Mouse (Mus musculus) hindbrain, embryonic 11.5 days (tissue): ENCODE results near the gene Myo1d. TPM values are rescaled to one million over a fixed set of nuclear protein-coding genes. Genes with fewer than 3 reads are reported as not detected.

ENCODE experiments used
- ATAC-seq: fragments of 200-750 bp; cut with Nextera tagmentation; 2 replicates; pipeline ENCODE4 v1.8.0; 2017; ENCODE audit warnings: mild to moderate bottlenecking, moderate TSS enrichment, moderate library complexity; ENCODE audit not compliant: low FRiP score
- DNase-seq: peaks from one replicate; pipeline ENCODE4 v3.0.0-alpha.2; 2015; ENCODE audit warnings: low spot score
- H3K27ac ChIP-seq: fragments of 300-500 bp; sonication (generic); 2 replicates; pipeline ENCODE4 v1.5.1; 2014; ENCODE audit warnings: mild to moderate bottlenecking, low read depth, low read length
- H3K27me3 ChIP-seq: fragments of 300-500 bp; sonication (generic); 2 replicates; pipeline ENCODE4 v1.6.1; 2014; ENCODE audit warnings: mild to moderate bottlenecking, low read length, moderate library complexity, mixed read lengths; ENCODE audit not compliant: control insufficient read depth, insufficient read depth
- H3K36me3 ChIP-seq: fragments of 300-500 bp; sonication (generic); 2 replicates; pipeline ENCODE4 v1.6.1; 2014; ENCODE audit warnings: mild to moderate bottlenecking, low read length, moderate library complexity, mixed read lengths; ENCODE audit not compliant: control insufficient read depth, insufficient read depth
- H3K4me1 ChIP-seq: fragments of 300-500 bp; sonication (generic); replicated peaks from 2 replicates; pipeline ENCODE4 v1.6.1; 2014; ENCODE audit warnings: low read length, mixed read lengths; ENCODE audit not compliant: control insufficient read depth, insufficient read depth
- H3K4me2 ChIP-seq: fragments of 300-500 bp; sonication (generic); replicated peaks from 2 replicates; pipeline ENCODE4 v1.6.1; 2014; ENCODE audit warnings: mild to moderate bottlenecking, low read depth, low read length
- H3K4me3 ChIP-seq: fragments of 300-500 bp; sonication (generic); 2 replicates; pipeline ENCODE4 v1.5.1; 2014; ENCODE audit warnings: low read depth, low read length
- H3K9ac ChIP-seq: fragments of 300-500 bp; sonication (generic); 2 replicates; pipeline ENCODE4 v1.6.1; 2014; ENCODE audit warnings: low read depth, low read length
- H3K9me3 ChIP-seq: fragments of 300-500 bp; sonication (generic); 2 replicates; pipeline ENCODE4 v1.6.1; 2016; ENCODE audit warnings: low read length; ENCODE audit not compliant: control insufficient read depth
- WGBS: fragments of 180-500 bp; shearing (Covaris S2); extraction: QIAGEN DNeasy Blood & Tissue Kit; methylation state at CpG from one replicate; pipeline ENCODE4 v1.1.7; 2014; 5-methylcytosine and 5-hydroxymethylcytosine counted together
- polyA plus RNA-seq: library from polyadenylated mRNA; unstranded; fragments of >200 nt; fragmentation: Nextera tagmentation; extraction: Ambion mirVana; gene quantifications from 2 replicates; pipeline ENCODE4 v1.2.1, GENCODE M21; 2014

The Myo1d gene
- polyA plus RNA-seq, 1 experiment from 2014 or later: 3.6 TPM

- Histone ChIP-seq H3K9me3 (no peaks in the 10 kb centered on the region), H3K27me3 (peaks cover 2% of the 10 kb centered on the region; the same call in 1 of the 2 replicates), H3K4me2 (no peak overlapping the region), H3K4me1 (no peaks in the 10 kb centered on the region), H3K27ac (no peak overlapping the region), H3K9ac (no peak overlapping the region), H3K36me3 (no peaks in the 10 kb centered on the region), H3K4me3 (no peak overlapping the region)
- ATAC-seq: no peak
- WGBS: 92% methylated on average over 10 of the region's 10 CpGs
- no peak for DNase-seq
Observed at GRCm38 (mm10) chr11:80628992-80629865, 150.6 kb downstream of the Myo1d start.

- DNase-seq: no peak
- Histone ChIP-seq H3K4me2 (no peak overlapping the region), H3K4me3 (no peak overlapping the region), H3K27me3 (peaks cover 2% of the 10 kb centered on the region; the same call in 1 of the 2 replicates), H3K9me3 (no peaks in the 10 kb centered on the region), H3K36me3 (no peaks in the 10 kb centered on the region), H3K27ac (no peak overlapping the region), H3K4me1 (no peaks in the 10 kb centered on the region), H3K9ac (no peak overlapping the region)
- ATAC-seq: no peak
- 88% methylated on average over 4 of the region's 4 CpGs for WGBS
Observed at GRCm38 (mm10) chr11:80628581-80628980, 151.2 kb downstream of the Myo1d start.

GRCm38 (mm10) chr11:80623038-80623380 is 156.8 kb downstream of the Myo1d start:
- Histone ChIP-seq H3K9me3 (no peaks in the 10 kb centered on the region), H3K27me3 (peaks cover 4% of the 10 kb centered on the region; the same call in 1 of the 2 replicates), H3K4me1 (no peaks in the 10 kb centered on the region), H3K4me2 (peak overlapping the region; percentile 24), H3K9ac (no peak overlapping the region), H3K27ac (peak overlapping the region; percentile 77), H3K36me3 (no peaks in the 10 kb centered on the region), H3K4me3 (peak overlapping the region; percentile 10; the same call in 1 of the 2 replicates)
- 13% methylated on average over 7 of the region's 7 CpGs for WGBS
- ATAC-seq (peak; percentile 59; the same call in 1 of the 2 replicates), DNase-seq (peak; percentile 74)

- Histone ChIP-seq H3K27ac (peak overlapping the region; percentile 77), H3K4me1 (no peaks in the 10 kb centered on the region), H3K4me2 (peak overlapping the region; percentile 24), H3K9me3 (no peaks in the 10 kb centered on the region), H3K27me3 (peaks cover 4% of the 10 kb centered on the region; the same call in 1 of the 2 replicates), H3K4me3 (peak overlapping the region; percentile 10; the same call in 1 of the 2 replicates), H3K36me3 (no peaks in the 10 kb centered on the region), H3K9ac (peak overlapping the region; percentile 7; the same call in 1 of the 2 replicates)
- ATAC-seq (peak; percentile 79; the same call in 1 of the 2 replicates), DNase-seq (peak; percentile 83)
- 8% methylated on average over 11 of the region's 11 CpGs for WGBS
Observed at GRCm38 (mm10) chr11:80622233-80623037, 157.4 kb downstream of the Myo1d start.

GRCm38 (mm10) chr11:80614949-80615725 is 164.7 kb downstream of the Myo1d start:
- Histone ChIP-seq H3K9ac (no peak overlapping the region), H3K36me3 (no peaks in the 10 kb centered on the region), H3K4me2 (no peak overlapping the region), H3K4me1 (no peaks in the 10 kb centered on the region), H3K4me3 (no peak overlapping the region), H3K9me3 (no peaks in the 10 kb centered on the region), H3K27me3 (peaks cover 2% of the 10 kb centered on the region; the same call in 1 of the 2 replicates), H3K27ac (no peak overlapping the region)
- 55% methylated on average over 6 of the region's 6 CpGs for WGBS
- no peak for DNase-seq
- ATAC-seq: no peak

GRCm38 (mm10) chr11:80614418-80614817 is 165.4 kb downstream of the Myo1d start:
- H3K4me2 ChIP-seq: no peak overlapping the region
- no peaks in the 10 kb centered on the region for H3K4me1 ChIP-seq
- H3K4me3 ChIP-seq: no peak overlapping the region
- H3K9me3 ChIP-seq: no peaks in the 10 kb centered on the region
- H3K27me3 ChIP-seq: no peaks in the 10 kb centered on the region
- ATAC-seq: no peak
- no peak overlapping the region for H3K9ac ChIP-seq
- no peak overlapping the region for H3K27ac ChIP-seq
- DNase-seq: peak; percentile 74
- no peaks in the 10 kb centered on the region for H3K36me3 ChIP-seq
- 41% methylated on average over 5 of the region's 5 CpGs for WGBS

- Histone ChIP-seq H3K9me3 (no peaks in the 10 kb centered on the region), H3K4me1 (no peaks in the 10 kb centered on the region), H3K27me3 (no peaks in the 10 kb centered on the region), H3K36me3 (no peaks in the 10 kb centered on the region), H3K9ac (no peak overlapping the region), H3K27ac (no peak overlapping the region), H3K4me3 (no peak overlapping the region), H3K4me2 (no peak overlapping the region)
- ATAC-seq: no peak
- 18% methylated on average over 6 of the region's 6 CpGs for WGBS
- peak; percentile 67 for DNase-seq
Observed at GRCm38 (mm10) chr11:80613534-80613933, 166.3 kb downstream of the Myo1d start.
